Mouse (Mus musculus) hindbrain, embryonic 15.5 days (tissue): ENCODE measurements at regions not wholly inside any gene's neighbourhood (a gene's known extent, or its start where the extent isn't known, plus 50 kb on each side); places are given as distances from the start of the nearest gene placed in this dataset.

Experiments used
- ATAC-seq: fragments of 200-750 bp; cut with Nextera tagmentation; 2 replicates; pipeline ENCODE4 v1.8.0; 2017; ENCODE audit warnings: low read depth, moderate number of reproducible peaks, moderate TSS enrichment; ENCODE audit not compliant: low FRiP score
- H3K27ac ChIP-seq: fragments of 300-500 bp; sonication (generic); replicated peaks from 2 replicates; pipeline ENCODE4 v1.5.1; 2015; ENCODE audit warnings: mild to moderate bottlenecking, inconsistent platforms
- H3K27me3 ChIP-seq: fragments of 300-500 bp; sonication (generic); 2 replicates; pipeline ENCODE4 v1.6.1; 2015; ENCODE audit warnings: control low read depth, inconsistent platforms
- H3K36me3 ChIP-seq: fragments of 300-500 bp; sonication (generic); 2 replicates; pipeline ENCODE4 v1.6.1; 2015; ENCODE audit warnings: control low read depth, inconsistent platforms
- H3K4me1 ChIP-seq: fragments of 300-500 bp; sonication (generic); replicated peaks from 2 replicates; pipeline ENCODE4 v1.6.1; 2015; ENCODE audit warnings: control low read depth, inconsistent platforms
- H3K4me2 ChIP-seq: fragments of 300-500 bp; sonication (generic); 2 replicates; pipeline ENCODE4 v1.6.1; 2015; ENCODE audit warnings: moderate library complexity, mild to moderate bottlenecking, inconsistent platforms
- H3K4me3 ChIP-seq: fragments of 300-500 bp; sonication (generic); 2 replicates; pipeline ENCODE4 v1.5.1; 2015; ENCODE audit warnings: mild to moderate bottlenecking, inconsistent platforms
- H3K9ac ChIP-seq: fragments of 300-500 bp; sonication (generic); 2 replicates; pipeline ENCODE4 v1.6.1; 2015; ENCODE audit warnings: inconsistent platforms
- H3K9me3 ChIP-seq: fragments of 300-500 bp; sonication (generic); 2 replicates; pipeline ENCODE4 v1.6.1; 2016; ENCODE audit warnings: control low read depth, inconsistent platforms
- WGBS: fragments of 180-500 bp; shearing (Covaris S2); methylation state at CpG from one replicate; pipeline ENCODE4 v1.1.7; 2015; 5-methylcytosine and 5-hydroxymethylcytosine counted together

DNA sequence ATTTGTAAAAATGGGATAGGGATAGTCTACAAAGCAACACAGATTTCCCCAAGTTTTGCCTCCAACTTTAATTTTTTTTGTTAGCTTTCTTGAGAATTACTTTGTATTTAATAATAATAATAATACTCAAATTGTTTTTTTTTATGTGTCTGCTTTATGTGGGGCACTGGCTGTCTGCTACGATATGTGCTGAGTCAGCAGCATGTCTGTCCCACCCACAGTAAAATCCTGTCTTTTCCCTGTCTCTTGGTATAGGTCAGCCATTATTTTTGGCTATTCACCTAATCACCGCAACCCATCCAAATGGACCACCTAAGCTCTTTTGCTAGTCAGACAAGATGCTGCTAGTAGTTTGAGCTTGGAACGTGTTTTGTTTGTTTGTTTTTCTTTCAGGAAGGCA is 473.0 kb downstream of the Hs3st4 start:
- no peak overlapping the region for H3K4me3 ChIP-seq
- no peaks in the 10 kb centered on the region for H3K36me3 ChIP-seq
- H3K4me2 ChIP-seq = no peak overlapping the region
- H3K27me3 ChIP-seq = no peaks in the 10 kb centered on the region
- H3K9me3 ChIP-seq = no peaks in the 10 kb centered on the region
- 91% methylated on average over 3 of the region's 3 CpGs for WGBS
- H3K4me1 ChIP-seq = no peaks in the 10 kb centered on the region
- H3K27ac ChIP-seq = no peak overlapping the region
- no peak overlapping the region for H3K9ac ChIP-seq
- ATAC-seq = no peak

DNA sequence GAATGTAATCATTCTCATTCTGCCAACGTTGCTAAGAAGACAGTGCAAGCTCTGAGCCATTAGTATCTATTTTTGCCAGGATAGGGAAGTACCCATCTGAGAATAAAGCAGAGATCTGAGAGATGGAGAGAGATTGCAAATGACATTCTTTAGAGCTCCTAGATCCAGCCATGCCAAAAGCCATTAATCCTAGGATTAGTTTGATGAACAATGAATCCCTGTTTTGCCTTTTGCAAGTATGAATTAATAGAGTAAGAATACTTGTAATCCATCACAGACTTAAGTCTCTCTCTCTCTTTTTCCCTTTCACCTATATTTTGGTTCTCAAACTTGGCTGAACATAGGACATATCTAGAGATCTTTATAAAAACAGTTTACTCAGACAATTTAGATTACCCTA is 504.7 kb downstream of the Hs3st4 start:
- Histone ChIP-seq H3K4me3 (no peak overlapping the region), H3K27me3 (no peaks in the 10 kb centered on the region), H3K9ac (no peak overlapping the region), H3K36me3 (no peaks in the 10 kb centered on the region), H3K9me3 (no peaks in the 10 kb centered on the region), H3K4me1 (no peaks in the 10 kb centered on the region), H3K27ac (no peak overlapping the region), H3K4me2 (no peak overlapping the region)
- no peak for ATAC-seq
- 73% methylated on average over 1 of the region's 1 CpGs for WGBS

GRCm38 (mm10) chr7:124491109-124491793 is 508.6 kb downstream of the Hs3st4 start:
- no peak overlapping the region for H3K27ac ChIP-seq
- H3K27me3 ChIP-seq = no peaks in the 10 kb centered on the region
- no peaks in the 10 kb centered on the region for H3K36me3 ChIP-seq
- H3K9me3 ChIP-seq = no peaks in the 10 kb centered on the region
- ATAC-seq = no peak
- no peaks in the 10 kb centered on the region for H3K4me1 ChIP-seq
- 41% methylated on average over 3 of the region's 3 CpGs for WGBS
- no peak overlapping the region for H3K4me2 ChIP-seq
- H3K9ac ChIP-seq = no peak overlapping the region
- no peak overlapping the region for H3K4me3 ChIP-seq

DNA sequence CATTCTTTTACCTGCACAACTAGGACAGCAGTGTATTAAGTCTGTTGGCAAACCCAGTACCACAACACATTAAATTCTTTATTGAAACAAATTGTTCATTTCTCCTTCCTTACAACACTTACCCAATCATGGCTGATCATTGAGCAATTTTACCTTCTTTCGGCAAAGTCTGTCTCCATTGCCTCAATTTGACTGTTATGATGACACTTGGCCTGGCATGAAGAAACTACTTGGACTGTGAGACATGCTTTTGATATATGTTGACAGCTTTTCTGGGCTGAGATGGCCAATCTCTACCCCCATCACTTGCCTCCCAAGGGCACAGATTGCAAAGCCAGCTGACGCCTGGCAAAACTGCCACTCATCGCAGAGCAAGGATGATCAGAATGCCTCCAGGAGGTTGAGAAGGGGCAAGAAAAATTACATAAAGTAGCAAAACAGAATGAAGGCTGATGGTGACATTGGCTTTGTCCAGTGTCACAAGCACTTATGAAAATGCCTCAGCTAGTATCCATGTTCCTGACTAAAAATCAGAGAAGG is 509.3 kb downstream of the Hs3st4 start:
- Histone ChIP-seq H3K9ac (no peak overlapping the region), H3K4me3 (no peak overlapping the region), H3K36me3 (no peaks in the 10 kb centered on the region), H3K4me1 (no peaks in the 10 kb centered on the region), H3K4me2 (no peak overlapping the region), H3K27me3 (no peaks in the 10 kb centered on the region), H3K27ac (no peak overlapping the region), H3K9me3 (no peaks in the 10 kb centered on the region)
- ATAC-seq = no peak
- WGBS = 90% methylated on average over 3 of the region's 3 CpGs

- Histone ChIP-seq H3K4me3 (no peak overlapping the region), H3K27me3 (no peaks in the 10 kb centered on the region), H3K9me3 (no peaks in the 10 kb centered on the region), H3K36me3 (no peaks in the 10 kb centered on the region), H3K27ac (no peak overlapping the region), H3K9ac (no peak overlapping the region), H3K4me2 (no peak overlapping the region), H3K4me1 (0 out of 2 replicates have a peak, but pooled peaks cover 6% of the 10 kb centered on the region)
- 71% methylated on average over 3 of the region's 3 CpGs for WGBS
- ATAC-seq = no peak
Measured at GRCm38 (mm10) chr7:124500636-124501035, 518.0 kb downstream of the Hs3st4 start.

GRCm38 (mm10) chr7:124502760-124503159 is 520.1 kb downstream of the Hs3st4 start:
- no peak for ATAC-seq

DNA sequence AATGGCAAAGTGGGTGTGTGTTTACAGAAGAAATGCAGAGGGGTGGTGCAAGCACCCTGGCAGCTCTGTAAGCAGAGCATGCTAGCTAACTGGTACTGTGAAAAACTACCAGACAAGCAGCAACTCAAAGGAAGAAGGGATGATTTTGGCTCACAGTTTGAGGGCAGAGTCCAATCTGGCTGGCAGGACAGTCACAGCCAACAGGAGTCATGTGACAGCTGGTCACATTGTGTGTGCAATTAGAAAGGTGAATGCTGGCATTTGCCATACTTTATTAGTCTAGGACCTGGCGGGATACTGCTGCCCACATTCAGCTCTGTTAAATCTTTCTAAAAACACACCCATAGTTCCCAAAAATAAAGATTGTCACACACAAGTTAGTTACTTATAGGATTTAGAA is 566.4 kb downstream of the Hs3st4 start:
- ATAC-seq = no peak
- WGBS = 80% methylated on average over 1 of the region's 1 CpGs
- no peak overlapping the region for H3K9ac ChIP-seq

More at GRCm38 (mm10) chr7:124502760-124503159, 520.1 kb downstream of the Hs3st4 start:
- Histone ChIP-seq H3K4me3 (no peak overlapping the region), H3K27ac (no peak overlapping the region), H3K27me3 (no peaks in the 10 kb centered on the region), H3K9ac (no peak overlapping the region), H3K4me1 (0 out of 2 replicates have a peak, but pooled peaks cover 6% of the 10 kb centered on the region), H3K4me2 (no peak overlapping the region), H3K36me3 (no peaks in the 10 kb centered on the region), H3K9me3 (no peaks in the 10 kb centered on the region)
- 65% methylated on average over 5 of the region's 5 CpGs for WGBS

GRCm38 (mm10) chr7:124557213-124557612 is 574.5 kb downstream of the Hs3st4 start:
- no peak for ATAC-seq
- Histone ChIP-seq H3K9ac (no peak overlapping the region), H3K4me1 (no peaks in the 10 kb centered on the region), H3K4me3 (no peak overlapping the region), H3K27ac (no peak overlapping the region), H3K9me3 (no peaks in the 10 kb centered on the region), H3K4me2 (no peak overlapping the region), H3K36me3 (no peaks in the 10 kb centered on the region), H3K27me3 (no peaks in the 10 kb centered on the region)

More for the DNA sequence above, 566.4 kb downstream of the Hs3st4 start:
- H3K4me1 ChIP-seq = no peaks in the 10 kb centered on the region
- H3K36me3 ChIP-seq = no peaks in the 10 kb centered on the region
- H3K4me3 ChIP-seq = no peak overlapping the region
- no peak overlapping the region for H3K27ac ChIP-seq
- no peak overlapping the region for H3K4me2 ChIP-seq
- H3K27me3 ChIP-seq = no peaks in the 10 kb centered on the region
- no peaks in the 10 kb centered on the region for H3K9me3 ChIP-seq

- no peak overlapping the region for H3K27ac ChIP-seq
- no peak overlapping the region for H3K9ac ChIP-seq
- no peaks in the 10 kb centered on the region for H3K27me3 ChIP-seq
- H3K36me3 ChIP-seq = no peaks in the 10 kb centered on the region
- no peaks in the 10 kb centered on the region for H3K4me1 ChIP-seq
- no peak overlapping the region for H3K4me3 ChIP-seq
- ATAC-seq = no peak
- no peak overlapping the region for H3K4me2 ChIP-seq
- no peaks in the 10 kb centered on the region for H3K9me3 ChIP-seq
Measured at GRCm38 (mm10) chr7:124570804-124571203, 588.1 kb downstream of the Hs3st4 start.

GRCm38 (mm10) chr7:124573666-124574065 is 591.0 kb downstream of the Hs3st4 start:
- no peaks in the 10 kb centered on the region for H3K9me3 ChIP-seq
- H3K27ac ChIP-seq = no peak overlapping the region
- 86% methylated on average over 5 of the region's 5 CpGs for WGBS
- H3K4me1 ChIP-seq = no peaks in the 10 kb centered on the region
- H3K36me3 ChIP-seq = no peaks in the 10 kb centered on the region
- no peak overlapping the region for H3K9ac ChIP-seq
- no peaks in the 10 kb centered on the region for H3K27me3 ChIP-seq
- no peak overlapping the region for H3K4me2 ChIP-seq
- no peak for ATAC-seq
- H3K4me3 ChIP-seq = no peak overlapping the region

DNA sequence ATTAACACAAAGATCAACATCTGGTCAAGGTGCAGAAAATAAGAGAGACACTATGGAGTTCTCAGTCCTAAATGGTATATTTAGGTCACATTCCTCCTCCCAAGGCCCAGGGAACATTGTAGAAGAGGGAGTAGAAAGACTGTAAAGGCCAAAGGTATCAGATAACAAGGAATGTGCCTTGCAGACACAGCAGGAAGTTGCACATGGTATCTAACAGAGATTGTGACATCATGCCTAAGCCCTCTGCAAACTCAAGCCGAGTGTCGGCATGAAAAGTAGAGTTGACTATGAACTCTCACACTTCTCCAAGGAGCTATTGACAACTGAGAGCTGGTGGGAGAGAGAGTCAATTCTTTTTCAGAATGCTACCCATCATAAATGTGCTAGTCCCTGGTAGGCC is 598.7 kb downstream of the Hs3st4 start:
- Histone ChIP-seq H3K4me2 (no peak overlapping the region), H3K4me3 (no peak overlapping the region), H3K9ac (no peak overlapping the region), H3K27ac (no peak overlapping the region), H3K4me1 (no peaks in the 10 kb centered on the region), H3K36me3 (no peaks in the 10 kb centered on the region), H3K27me3 (no peaks in the 10 kb centered on the region), H3K9me3 (0 out of 2 replicates have a peak, but pooled peaks cover 4% of the 10 kb centered on the region)
- 91% methylated on average over 2 of the region's 2 CpGs for WGBS
- ATAC-seq = no peak

- WGBS = 29% methylated on average over 1 of the region's 1 CpGs
Measured at GRCm38 (mm10) chr7:124585296-124585695, 602.6 kb downstream of the Hs3st4 start.

DNA sequence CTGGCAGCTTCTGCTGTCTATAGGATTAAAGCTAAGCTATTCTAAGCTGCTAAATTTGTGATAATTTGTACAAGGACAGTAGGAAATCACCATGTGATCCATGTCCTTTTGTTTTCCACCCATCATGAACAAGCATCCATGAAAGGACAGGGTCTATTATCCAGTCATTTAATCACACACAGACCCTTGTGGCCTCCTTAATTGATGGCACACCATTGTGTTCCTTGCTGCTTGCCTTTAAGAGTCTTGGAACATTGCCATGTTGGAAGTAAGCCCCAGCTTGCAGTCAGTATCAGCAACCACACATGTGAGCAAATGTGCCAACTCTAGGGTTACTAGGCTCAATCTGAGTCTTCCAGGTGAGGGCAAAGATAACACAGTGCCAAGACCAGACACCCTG is 608.7 kb downstream of the Hs3st4 start:
- H3K9ac ChIP-seq = no peak overlapping the region
- H3K4me2 ChIP-seq = no peak overlapping the region
- no peak overlapping the region for H3K4me3 ChIP-seq
- no peaks in the 10 kb centered on the region for H3K27me3 ChIP-seq
- no peaks in the 10 kb centered on the region for H3K36me3 ChIP-seq
- H3K9me3 ChIP-seq = no peaks in the 10 kb centered on the region
- no peak; the same call in 1 of the 2 replicates for ATAC-seq
- no peak overlapping the region for H3K27ac ChIP-seq
- no peaks in the 10 kb centered on the region for H3K4me1 ChIP-seq

More at GRCm38 (mm10) chr7:124585296-124585695, 602.6 kb downstream of the Hs3st4 start:
- no peak for ATAC-seq
- H3K36me3 ChIP-seq = no peaks in the 10 kb centered on the region
- H3K4me2 ChIP-seq = no peak overlapping the region
- no peak overlapping the region for H3K27ac ChIP-seq
- no peak overlapping the region for H3K9ac ChIP-seq
- H3K27me3 ChIP-seq = no peaks in the 10 kb centered on the region
- H3K9me3 ChIP-seq = 0 out of 2 replicates have a peak, but pooled peaks cover 4% of the 10 kb centered on the region
- no peaks in the 10 kb centered on the region for H3K4me1 ChIP-seq
- no peak overlapping the region for H3K4me3 ChIP-seq
